Mouse (Mus musculus): ENCODE measurements around the gene Lrrc1. TPM values are rescaled to one million over a fixed set of nuclear protein-coding genes. Genes with fewer than 3 reads are reported as not detected.

The Lrrc1 gene
- total and polyA plus RNA-seq, 2 experiments from 2014 or later, result 7.4 to 19.8 TPM

DNA sequence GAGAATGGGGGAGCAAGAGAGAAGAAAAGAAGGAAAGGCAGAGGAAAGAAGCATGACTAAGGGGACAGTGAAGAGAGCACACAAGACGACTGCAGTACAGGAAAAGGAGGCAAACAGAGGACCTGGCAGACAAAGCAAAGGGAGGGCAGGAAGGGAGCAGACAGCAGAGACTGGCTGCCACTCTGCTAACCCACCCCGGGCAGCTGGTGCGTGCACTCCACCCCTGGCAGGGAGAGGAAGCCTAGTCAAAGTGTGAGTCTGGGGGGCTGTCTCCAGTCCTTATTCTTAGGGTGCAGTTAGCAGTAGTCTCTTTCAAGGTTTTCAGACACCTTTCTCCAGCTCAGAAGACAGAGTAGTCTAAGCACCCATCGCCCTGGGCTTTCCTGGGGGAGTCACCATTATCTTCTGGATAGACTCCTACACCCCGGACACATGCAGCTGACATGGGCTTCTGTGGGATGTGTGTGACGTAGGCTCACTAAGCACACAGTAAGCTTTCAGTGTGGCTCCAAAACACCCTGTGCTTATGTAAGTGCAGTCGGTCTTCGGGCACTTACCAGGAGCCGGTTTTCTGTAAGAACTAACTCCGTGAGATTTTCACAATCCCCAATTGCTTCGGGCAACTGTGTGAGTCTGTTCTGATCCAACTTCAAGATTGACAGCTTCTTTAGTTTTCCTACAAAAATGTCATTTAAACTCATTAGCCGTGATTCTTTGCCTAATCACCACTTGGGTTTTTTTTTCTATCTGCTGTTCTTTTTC, 92.4 kb downstream of the Lrrc1 start:
- Histone ChIP-seq H3K27me3 (ENCODE audit: insufficient read depth, low read length) (no peaks in the 10 kb centered on the region), H3K36me3 (ENCODE audit: insufficient read depth, low read length) (no peaks in the 10 kb centered on the region), H3K9me3 (ENCODE audit: low read length) (no peaks in the 10 kb centered on the region), H3K9ac (replicated peaks; ENCODE audit: low read length) (no peak overlapping the region), H3K27ac (no peak overlapping the region), H3K4me1 (ENCODE audit: insufficient read depth, low read length) (no peaks in the 10 kb centered on the region), H3K4me2 (ENCODE audit: low read depth, low read length) (no peak overlapping the region), H3K4me3 (ENCODE audit: low read length) (no peak overlapping the region)
- WGBS, result 69% methylated on average over 12 of the region's 12 CpGs
- TF ChIP-seq CTCF (IDR thresholded peaks at IDR 0.05; ENCODE audit: low read depth), result no peak
- DNase-seq (ENCODE audit: low spot score) (no peak), ATAC-seq (no peak; the same call in 1 of the 2 replicates)

DNA sequence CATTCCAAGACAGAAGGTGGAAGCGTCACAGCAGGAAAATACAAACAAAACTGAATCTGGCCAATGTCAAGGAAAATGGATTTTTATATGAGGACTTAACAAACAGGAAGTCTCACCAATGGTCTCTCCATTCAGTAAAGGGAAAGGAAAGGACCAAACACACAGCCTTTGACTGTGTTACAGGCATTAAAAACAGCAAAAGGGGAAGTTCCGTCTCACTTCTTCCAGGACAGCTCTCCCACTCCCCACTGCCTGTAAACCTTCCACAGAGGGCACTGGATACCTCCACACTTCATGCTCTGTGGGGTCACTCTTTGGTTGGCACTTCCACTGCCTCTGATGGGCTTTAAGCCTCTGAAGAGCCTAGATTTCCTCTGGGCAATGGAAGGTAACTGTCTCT, 94.2 kb downstream of the Lrrc1 start:
- 77% methylated on average over 2 of the region's 2 CpGs for WGBS
- Histone ChIP-seq H3K4me2 (ENCODE audit: low read depth, low read length) (no peak overlapping the region), H3K27ac (no peak overlapping the region), H3K4me1 (ENCODE audit: insufficient read depth, low read length) (no peaks in the 10 kb centered on the region), H3K9ac (replicated peaks; ENCODE audit: low read length) (no peak overlapping the region), H3K27me3 (ENCODE audit: insufficient read depth, low read length) (no peaks in the 10 kb centered on the region), H3K9me3 (ENCODE audit: low read length) (no peaks in the 10 kb centered on the region), H3K36me3 (ENCODE audit: insufficient read depth, low read length) (no peaks in the 10 kb centered on the region), H3K4me3 (ENCODE audit: low read length) (no peak overlapping the region)
- no peak for ATAC-seq
- no peak for TF ChIP-seq CTCF (IDR thresholded peaks at IDR 0.05; ENCODE audit: low read depth)
- no peak for DNase-seq (ENCODE audit: low spot score)

DNA sequence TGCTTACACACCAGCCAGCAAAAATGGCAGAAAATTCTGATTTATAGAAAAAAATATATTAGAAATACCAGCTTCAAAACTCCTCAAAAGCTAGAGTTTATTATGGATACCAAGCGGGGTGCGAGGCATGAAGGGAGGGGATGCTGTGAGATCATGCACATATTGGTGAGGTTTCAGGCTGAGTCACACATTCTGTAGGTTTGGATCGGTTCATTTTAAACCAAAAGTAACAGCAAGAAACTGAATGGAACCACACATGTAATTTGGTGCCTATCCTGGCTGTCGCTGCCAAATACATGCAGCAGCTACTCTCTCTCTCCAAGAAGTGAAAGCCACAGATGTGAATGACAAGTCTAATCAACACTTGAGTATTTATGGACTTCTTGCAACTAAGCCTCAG, 99.8 kb downstream of the Lrrc1 start:
- DNase-seq (ENCODE audit: low spot score) (no peak), ATAC-seq (no peak)
- TF ChIP-seq CTCF (IDR thresholded peaks at IDR 0.05; ENCODE audit: low read depth), result no peak

DNA sequence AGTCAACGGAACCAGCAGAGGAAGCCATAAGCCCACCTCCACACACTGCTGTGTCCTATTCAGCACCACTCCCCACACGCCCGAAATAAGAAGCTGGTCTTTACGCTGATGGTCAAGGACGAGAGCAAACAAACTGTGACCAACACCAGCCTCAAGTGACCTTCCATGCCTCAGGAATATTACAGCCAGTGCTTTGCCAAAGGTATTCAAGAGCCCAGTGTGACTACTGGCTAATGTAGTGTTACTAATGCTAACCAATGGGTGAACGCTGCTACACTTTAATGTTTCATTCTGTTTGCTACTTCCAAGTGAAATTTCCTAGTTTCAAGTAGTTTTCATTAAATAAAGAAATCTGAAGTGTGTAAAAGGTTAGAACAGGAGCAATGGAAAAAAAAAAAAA, 105.3 kb downstream of the Lrrc1 start:
- no peak overlapping the region for H3K4me3 ChIP-seq (ENCODE audit: low read length)
- no peak for TF ChIP-seq CTCF (IDR thresholded peaks at IDR 0.05; ENCODE audit: low read depth)
- no peaks in the 10 kb centered on the region for H3K9me3 ChIP-seq (ENCODE audit: low read length)
- no peaks in the 10 kb centered on the region for H3K27me3 ChIP-seq (ENCODE audit: insufficient read depth, low read length)
- no peak overlapping the region for H3K27ac ChIP-seq
- ATAC-seq (0 out of 2 replicates have a peak, but pooled peaks have one; percentile 37), DNase-seq (ENCODE audit: low spot score) (no peak)
- no peak overlapping the region for H3K4me2 ChIP-seq (ENCODE audit: low read depth, low read length)
- no peaks in the 10 kb centered on the region for H3K36me3 ChIP-seq (ENCODE audit: insufficient read depth, low read length)
- WGBS, result 83% methylated on average over 6 of the region's 6 CpGs
- H3K4me1 ChIP-seq (ENCODE audit: insufficient read depth, low read length), result 0 out of 2 replicates have a peak, but pooled peaks cover 2% of the 10 kb centered on the region
- no peak overlapping the region for H3K9ac ChIP-seq (replicated peaks; ENCODE audit: low read length)

More for the DNA sequence above, 99.8 kb downstream of the Lrrc1 start:
- no peaks in the 10 kb centered on the region for H3K4me1 ChIP-seq (ENCODE audit: insufficient read depth, low read length)
- no peak overlapping the region for H3K27ac ChIP-seq
- no peaks in the 10 kb centered on the region for H3K36me3 ChIP-seq (ENCODE audit: insufficient read depth, low read length)
- H3K4me2 ChIP-seq (ENCODE audit: low read depth, low read length), result no peak overlapping the region
- H3K4me3 ChIP-seq (ENCODE audit: low read length), result no peak overlapping the region
- H3K27me3 ChIP-seq (ENCODE audit: insufficient read depth, low read length), result no peaks in the 10 kb centered on the region
- WGBS, result 97% methylated on average over 4 of the region's 4 CpGs
- no peak overlapping the region for H3K9ac ChIP-seq (replicated peaks; ENCODE audit: low read length)
- no peaks in the 10 kb centered on the region for H3K9me3 ChIP-seq (ENCODE audit: low read length)

DNA sequence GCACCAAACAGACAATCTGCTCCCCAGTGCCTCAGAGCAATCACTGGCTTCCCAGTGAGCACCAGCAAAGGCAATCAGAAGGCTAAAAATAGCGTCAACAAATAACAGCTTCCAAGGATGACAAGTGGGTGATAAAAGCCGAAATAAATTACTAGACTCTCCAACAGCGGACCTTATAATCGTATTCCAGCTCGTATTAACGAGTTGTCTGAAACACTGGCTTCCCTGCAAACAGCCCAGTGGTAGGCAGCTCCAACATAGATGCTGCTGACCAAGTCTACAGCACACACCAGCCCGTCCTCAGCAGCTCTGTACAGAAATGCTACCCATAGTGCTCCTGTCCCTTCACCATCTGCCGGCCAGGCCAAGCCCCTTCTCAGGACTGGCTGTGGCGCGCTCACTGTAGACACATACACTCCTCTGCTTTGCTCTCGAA, 105.8 kb downstream of the Lrrc1 start:
- no peaks in the 10 kb centered on the region for H3K27me3 ChIP-seq (ENCODE audit: insufficient read depth, low read length)
- DNase-seq (ENCODE audit: low spot score) (peak; percentile 54), ATAC-seq (peak; percentile 67)
- H3K4me2 ChIP-seq (ENCODE audit: low read depth, low read length), result no peak overlapping the region
- no peaks in the 10 kb centered on the region for H3K9me3 ChIP-seq (ENCODE audit: low read length)
- no peak overlapping the region; the same call in 1 of the 2 replicates for H3K27ac ChIP-seq
- H3K4me1 ChIP-seq (ENCODE audit: insufficient read depth, low read length), result 0 out of 2 replicates have a peak, but pooled peaks cover 2% of the 10 kb centered on the region
- no peak overlapping the region for H3K4me3 ChIP-seq (ENCODE audit: low read length)
- 55% methylated on average over 11 of the region's 11 CpGs for WGBS
- TF ChIP-seq CTCF (IDR thresholded peaks at IDR 0.05; ENCODE audit: low read depth), result no peak
- H3K9ac ChIP-seq (replicated peaks; ENCODE audit: low read length), result no peak overlapping the region
- H3K36me3 ChIP-seq (ENCODE audit: insufficient read depth, low read length), result no peaks in the 10 kb centered on the region

DNA sequence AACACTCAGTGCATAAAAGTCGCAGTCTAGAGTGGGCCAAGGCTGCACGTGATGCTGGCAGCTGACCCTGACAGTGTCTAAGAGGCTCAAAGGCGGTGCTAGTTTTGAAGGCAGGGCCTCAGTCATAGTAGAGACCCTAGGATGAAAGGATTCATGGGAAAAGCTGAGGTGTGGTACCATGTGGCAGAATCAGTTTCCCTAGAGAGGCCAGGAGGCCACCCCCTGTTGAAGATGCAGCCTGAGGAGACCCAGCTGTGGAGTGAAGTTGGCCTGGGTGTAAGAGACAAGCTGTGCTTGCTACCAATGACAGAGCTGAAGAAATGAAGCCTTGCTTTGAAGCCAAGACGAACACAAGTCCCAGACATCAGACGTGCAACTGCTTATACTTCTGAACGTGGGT, 107.5 kb downstream of the Lrrc1 start:
- WGBS, result 95% methylated on average over 6 of the region's 6 CpGs

DNA sequence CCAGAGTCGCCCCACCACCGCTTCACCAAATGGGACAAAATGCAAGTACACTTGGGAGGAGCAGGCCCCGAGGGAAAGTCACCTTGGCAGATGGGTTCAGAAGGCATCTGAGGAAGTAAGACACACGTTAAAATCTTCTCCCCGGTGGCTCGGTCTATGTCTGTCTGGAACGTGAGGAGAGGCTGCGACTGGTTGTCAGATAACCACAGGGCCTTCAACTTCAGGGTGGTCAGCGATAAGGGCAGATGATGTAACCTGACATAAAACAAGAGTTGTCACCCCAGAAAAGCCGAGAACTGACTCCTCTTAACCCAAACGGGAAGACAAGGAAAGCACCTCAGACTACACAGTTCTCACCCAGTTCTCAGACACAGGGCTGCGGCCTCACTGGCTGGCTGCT, 109.7 kb downstream of the Lrrc1 start:
- no peak overlapping the region for H3K4me2 ChIP-seq (ENCODE audit: low read depth, low read length)
- 0 out of 2 replicates have a peak, but pooled peaks cover 2% of the 10 kb centered on the region for H3K4me1 ChIP-seq (ENCODE audit: insufficient read depth, low read length)
- TF ChIP-seq CTCF (IDR thresholded peaks at IDR 0.05; ENCODE audit: low read depth), result no peak
- H3K27ac ChIP-seq, result no peak overlapping the region
- WGBS, result 87% methylated on average over 12 of the region's 12 CpGs
- DNase-seq (ENCODE audit: low spot score) (no peak), ATAC-seq (no peak)
- H3K36me3 ChIP-seq (ENCODE audit: insufficient read depth, low read length), result no peaks in the 10 kb centered on the region; the same call in 1 of the 2 replicates
- no peaks in the 10 kb centered on the region for H3K27me3 ChIP-seq (ENCODE audit: insufficient read depth, low read length)
- H3K9ac ChIP-seq (replicated peaks; ENCODE audit: low read length), result no peak overlapping the region
- H3K9me3 ChIP-seq (ENCODE audit: low read length), result no peaks in the 10 kb centered on the region
- no peak overlapping the region for H3K4me3 ChIP-seq (ENCODE audit: low read length)

More for the DNA sequence above, 107.5 kb downstream of the Lrrc1 start:
- Histone ChIP-seq H3K4me2 (ENCODE audit: low read depth, low read length) (no peak overlapping the region), H3K27me3 (ENCODE audit: insufficient read depth, low read length) (no peaks in the 10 kb centered on the region), H3K36me3 (ENCODE audit: insufficient read depth, low read length) (no peaks in the 10 kb centered on the region), H3K9me3 (ENCODE audit: low read length) (no peaks in the 10 kb centered on the region), H3K27ac (no peak overlapping the region), H3K9ac (replicated peaks; ENCODE audit: low read length) (no peak overlapping the region), H3K4me3 (ENCODE audit: low read length) (no peak overlapping the region), H3K4me1 (ENCODE audit: insufficient read depth, low read length) (0 out of 2 replicates have a peak, but pooled peaks cover 2% of the 10 kb centered on the region)
- no peak for TF ChIP-seq CTCF (IDR thresholded peaks at IDR 0.05; ENCODE audit: low read depth)
- DNase-seq (ENCODE audit: low spot score), result no peak
- no peak for ATAC-seq
